Mouse (Mus musculus) ovary, postnatal 36 days (tissue): ENCODE results near the gene Sdk2.

Experiments used
- DNase-seq: peaks from one replicate; pipeline ENCODE4 v3.0.0; 2022; ENCODE audit warnings: low spot score, mixed read lengths

Sdk2 gene

GRCm38 (mm10) chr11:113788183-113788789 lies 278.6 kb downstream of the Sdk2 start:
- no peak for DNase-seq

- no peak for DNase-seq
Measured at GRCm38 (mm10) chr11:113787432-113788182, 279.2 kb downstream of the Sdk2 start.

DNA sequence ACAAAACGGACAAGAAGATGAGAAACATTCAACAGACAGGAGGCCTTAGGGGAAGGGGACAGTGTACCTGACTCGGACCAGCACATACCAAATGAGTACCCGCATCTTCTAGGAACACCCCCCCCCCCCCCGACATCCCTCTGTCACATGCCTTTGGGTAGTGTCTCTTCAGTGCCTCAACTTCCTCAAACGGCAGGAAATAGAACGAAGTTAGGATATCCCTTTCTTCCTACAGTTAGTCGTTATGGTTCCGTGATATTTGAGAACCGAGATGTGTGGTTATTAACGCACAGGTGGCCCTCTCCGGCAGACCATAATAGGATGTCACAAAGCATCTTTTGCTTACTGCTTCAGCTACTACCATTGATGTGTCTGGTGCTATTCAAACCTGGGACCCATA lies 279.8 kb downstream of the Sdk2 start:
- no peak for DNase-seq

GRCm38 (mm10) chr11:113786395-113786794 lies 280.5 kb downstream of the Sdk2 start:
- no peak for DNase-seq

- DNase-seq: no peak
Measured at GRCm38 (mm10) chr11:113785406-113786171, 281.3 kb downstream of the Sdk2 start.

GRCm38 (mm10) chr11:113784656-113785396 lies 282.0 kb downstream of the Sdk2 start:
- no peak for DNase-seq

- no peak for DNase-seq
Measured at GRCm38 (mm10) chr11:113782496-113782895, 284.4 kb downstream of the Sdk2 start.

- no peak for DNase-seq
Measured at GRCm38 (mm10) chr11:113782006-113782405, 284.8 kb downstream of the Sdk2 start.

- DNase-seq: no peak
Measured at GRCm38 (mm10) chr11:113779680-113780041, 287.2 kb downstream of the Sdk2 start.

GRCm38 (mm10) chr11:113778733-113779679 lies 287.8 kb downstream of the Sdk2 start:
- DNase-seq: no peak

GRCm38 (mm10) chr11:113777878-113778464 lies 288.9 kb downstream of the Sdk2 start:
- DNase-seq: no peak

GRCm38 (mm10) chr11:113776851-113777511 lies 289.9 kb downstream of the Sdk2 start:
- no peak for DNase-seq

DNA sequence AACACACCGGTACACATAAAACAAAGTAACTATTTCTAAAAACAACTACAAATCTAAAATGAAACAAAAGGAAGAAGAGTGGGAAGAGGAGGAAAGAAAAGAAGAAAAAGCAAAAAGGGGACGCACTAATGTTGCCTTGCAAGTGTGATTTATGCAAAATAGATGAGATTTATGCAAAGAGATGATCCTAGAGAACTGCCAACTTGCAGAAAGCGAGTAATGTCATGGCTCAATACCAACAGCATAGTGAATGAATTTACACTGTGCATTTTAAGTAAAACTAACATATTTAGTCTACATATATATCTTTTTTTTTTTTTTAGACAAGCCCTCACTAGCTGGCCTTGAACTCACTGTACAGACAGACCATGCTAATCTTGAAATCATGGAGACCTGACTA lies 292.1 kb downstream of the Sdk2 start:
- DNase-seq: no peak

DNA sequence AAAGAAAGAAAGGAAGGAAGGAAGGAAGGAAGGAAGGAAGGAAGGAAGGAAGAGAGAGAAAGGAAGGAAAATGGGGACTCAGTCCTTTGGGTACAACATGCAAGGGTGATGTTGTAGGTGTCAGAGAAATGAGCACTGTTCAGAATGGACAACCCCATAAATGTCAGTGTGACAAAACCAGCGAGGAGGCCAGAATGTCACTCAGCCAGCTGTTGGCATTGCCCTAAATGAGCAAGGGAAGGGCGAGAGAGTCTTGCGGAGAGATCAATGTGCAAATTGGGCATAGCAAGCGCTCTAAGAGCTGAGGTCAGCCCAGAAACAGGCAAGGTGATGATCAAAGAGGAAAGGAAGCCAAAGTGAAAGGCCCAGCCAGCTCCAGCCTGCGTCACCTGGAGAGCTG lies 293.7 kb downstream of the Sdk2 start:
- DNase-seq: no peak

GRCm38 (mm10) chr11:113771187-113771586 lies 295.7 kb downstream of the Sdk2 start:
- DNase-seq: no peak

DNA sequence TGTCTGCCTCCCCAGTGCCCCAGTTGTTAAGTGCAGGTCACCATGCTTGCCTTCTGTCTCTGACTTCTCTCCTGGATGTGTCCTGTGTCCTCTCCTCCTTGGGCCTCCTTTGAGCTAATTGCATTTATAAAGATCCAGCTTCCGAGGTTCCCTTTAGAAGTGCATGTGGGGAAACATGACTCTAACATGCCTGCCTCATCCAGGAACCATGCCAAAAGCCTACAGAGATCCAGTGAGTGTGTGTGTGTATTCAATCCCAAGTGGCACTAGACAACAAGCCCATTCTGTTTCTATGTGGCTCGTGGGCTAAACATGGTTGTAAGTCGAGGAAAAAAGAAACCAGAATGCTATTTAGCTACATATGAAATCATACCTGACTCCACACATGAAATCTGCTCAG lies 298.5 kb downstream of the Sdk2 start:
- DNase-seq: no peak

DNA sequence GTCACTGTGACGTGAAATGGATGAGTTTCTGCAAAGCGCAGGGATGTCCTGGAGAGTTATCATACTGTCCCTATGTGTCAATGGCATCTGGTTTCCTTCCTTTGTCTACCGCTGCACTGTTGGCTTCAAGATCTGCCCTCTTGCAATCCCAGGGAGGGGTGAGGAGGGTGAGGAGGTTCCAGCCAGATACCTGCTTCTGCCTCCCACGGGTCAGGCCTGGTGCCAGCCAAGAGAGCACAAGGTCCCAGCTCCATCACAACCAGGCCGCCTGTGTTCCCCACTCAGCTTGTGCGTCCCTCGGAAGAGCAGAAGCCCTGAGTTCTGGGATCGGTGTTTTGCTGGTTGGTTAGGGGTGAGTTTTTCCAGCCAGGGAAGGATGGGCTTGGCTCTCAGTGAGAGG lies 299.6 kb downstream of the Sdk2 start:
- peak; percentile 39 for DNase-seq

- no peak for DNase-seq
Measured at GRCm38 (mm10) chr11:113766284-113766985, 300.4 kb downstream of the Sdk2 start.

DNA sequence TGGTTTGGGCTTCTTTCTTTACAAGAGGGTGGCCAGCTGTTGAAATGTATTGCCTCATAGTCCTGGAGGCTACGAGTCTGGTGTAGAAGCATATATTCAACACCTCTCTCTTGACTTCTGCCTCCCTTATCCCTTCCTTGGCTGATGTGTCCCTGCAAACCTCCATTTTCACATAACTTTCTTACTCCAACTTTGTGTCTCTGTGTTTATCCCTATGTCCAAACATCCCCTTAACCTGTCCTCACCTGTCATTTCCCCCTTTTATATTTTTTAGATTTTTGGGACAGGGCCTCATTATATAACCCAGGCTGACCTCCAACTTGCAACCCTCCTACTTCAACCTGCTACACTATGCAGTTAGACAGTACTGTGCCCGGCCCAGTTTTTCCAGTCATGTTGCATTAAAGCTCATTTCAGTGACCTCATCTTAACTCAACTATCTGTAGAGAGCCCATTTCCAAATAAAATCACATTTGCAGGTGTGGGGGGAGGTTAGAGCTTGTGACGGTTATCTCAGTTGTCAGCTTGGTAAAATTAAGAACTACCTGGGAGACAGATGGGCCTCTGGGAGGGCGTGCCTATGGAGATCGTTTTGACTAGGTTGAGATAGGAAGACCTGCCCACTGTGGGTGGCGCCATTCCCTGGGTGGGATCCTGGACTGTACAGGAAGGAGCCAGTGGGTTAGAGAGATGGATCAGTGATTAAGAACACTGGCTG lies 302.6 kb downstream of the Sdk2 start:
- no peak for DNase-seq
